Mouse (Mus musculus) stomach, postnatal 0 days (tissue): Measurements from ENCODE around the gene Bmp6.

Experiments used
- CTCF ChIP-seq: IDR thresholded peaks from 2 replicates; pipeline ENCODE4 v1.5.1; 2016; ENCODE audit warnings: antibody characterized with exemption, low read depth, mild to moderate bottlenecking, moderate library complexity
- EP300 ChIP-seq: optimal IDR thresholded peaks from 2 replicates; pipeline ENCODE3; 2016; ENCODE audit warnings: antibody characterized with exemption

DNA sequence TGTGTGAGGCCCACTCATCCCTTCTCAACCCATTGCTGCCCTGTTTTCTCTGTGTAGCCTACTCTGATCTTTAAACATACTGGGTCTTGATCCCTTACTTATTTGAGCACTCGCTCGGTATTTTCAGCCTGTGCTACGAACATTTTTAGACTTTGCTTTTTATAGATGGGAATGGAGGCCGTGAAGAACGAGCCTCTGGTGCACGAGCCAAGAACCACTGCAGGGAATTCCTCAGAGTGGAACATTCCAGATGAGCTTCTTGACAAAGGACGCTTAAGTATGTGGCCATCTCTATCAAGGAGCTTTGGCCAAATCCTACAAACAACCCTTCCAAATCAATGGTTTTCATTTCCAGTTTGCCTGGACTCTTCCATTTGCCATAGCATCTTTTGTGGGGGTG is 136.1 kb downstream of the Bmp6 start:
- TF ChIP-seq CTCF: no peak
- TF ChIP-seq EP300: no peak
